Mouse (Mus musculus) lung, embryonic 16.5 days (tissue): ENCODE measurements around the gene Gm44973. TPM values are rescaled to one million over a fixed set of nuclear protein-coding genes. Genes with fewer than 3 reads are reported as not detected.
A peak's percentile ranks its signal among the peaks of the same experiment; 100 is the strongest.

ENCODE experiments used
- ATAC-seq: fragments of 200-750 bp; cut with Nextera tagmentation; 2 replicates; pipeline ENCODE4 v1.8.0; 2017; ENCODE audit warnings: low read depth, mild to moderate bottlenecking, moderate library complexity
- H3K27ac ChIP-seq: fragments of 300-500 bp; sonication (generic); 2 replicates; pipeline ENCODE4 v1.5.1; 2014; ENCODE audit warnings: mild to moderate bottlenecking, control low read depth, low read length
- H3K27me3 ChIP-seq: fragments of 300-500 bp; sonication (generic); 2 replicates; pipeline ENCODE4 v1.6.1; 2014; ENCODE audit warnings: low read depth, low read length, mixed read lengths; ENCODE audit not compliant: control insufficient read depth, insufficient read depth
- H3K36me3 ChIP-seq: fragments of 300-500 bp; sonication (generic); 2 replicates; pipeline ENCODE4 v1.6.1; 2014; ENCODE audit warnings: low read length; ENCODE audit not compliant: control insufficient read depth, insufficient read depth
- H3K4me1 ChIP-seq: fragments of 300-500 bp; sonication (generic); replicated peaks from 2 replicates; pipeline ENCODE4 v1.6.1; 2014; ENCODE audit warnings: low read length, mixed read lengths; ENCODE audit not compliant: control insufficient read depth, insufficient read depth
- H3K4me2 ChIP-seq: fragments of 300-500 bp; sonication (generic); 2 replicates; pipeline ENCODE4 v1.6.1; 2014; ENCODE audit warnings: low read depth, low read length, control low read depth
- H3K4me3 ChIP-seq: fragments of 300-500 bp; sonication (generic); 2 replicates; pipeline ENCODE4 v1.5.1; 2014; ENCODE audit warnings: mild to moderate bottlenecking, low read length, control low read depth
- H3K9ac ChIP-seq: fragments of 300-500 bp; sonication (generic); 2 replicates; pipeline ENCODE4 v1.6.1; 2014; ENCODE audit warnings: low read length, control low read depth
- H3K9me3 ChIP-seq: fragments of 300-500 bp; sonication (generic); 2 replicates; pipeline ENCODE4 v1.6.1; 2016; ENCODE audit warnings: low read length; ENCODE audit not compliant: control insufficient read depth
- WGBS: fragments of 180-500 bp; shearing (Covaris S2); extraction: QIAGEN DNeasy Blood & Tissue Kit; methylation state at CpG from one replicate; pipeline ENCODE4 v1.1.7; 2014; 5-methylcytosine and 5-hydroxymethylcytosine counted together
- polyA plus RNA-seq: library from polyadenylated mRNA; unstranded; fragments of >200 nt; fragmentation: Nextera tagmentation; extraction: Ambion mirVana; gene quantifications from 2 replicates; pipeline ENCODE4 v1.2.1, GENCODE M21; 2015

Gene Gm44973
- polyA plus RNA-seq, 1 experiment from 2014 or later = 1.3 TPM

GRCm38 (mm10) chr7:5029543-5029942, 14.2 kb downstream of the Gm44973 start:
- H3K4me1 ChIP-seq = no peaks in the 10 kb centered on the region
- no peak overlapping the region for H3K4me2 ChIP-seq
- no peak overlapping the region for H3K27ac ChIP-seq
- 93% methylated on average over 22 of the region's 22 CpGs for WGBS
- peaks cover 38% of the 10 kb centered on the region for H3K9me3 ChIP-seq
- peaks cover 68% of the 10 kb centered on the region for H3K36me3 ChIP-seq
- no peak for ATAC-seq
- H3K27me3 ChIP-seq = no peaks in the 10 kb centered on the region
- no peak overlapping the region for H3K9ac ChIP-seq
- no peak overlapping the region for H3K4me3 ChIP-seq

GRCm38 (mm10) chr7:5029946-5030345, 14.7 kb downstream of the Gm44973 start:
- no peak overlapping the region for H3K27ac ChIP-seq
- no peak overlapping the region for H3K9ac ChIP-seq
- no peaks in the 10 kb centered on the region for H3K27me3 ChIP-seq
- no peak for ATAC-seq
- H3K9me3 ChIP-seq = peaks cover 38% of the 10 kb centered on the region
- no peak overlapping the region for H3K4me3 ChIP-seq
- no peak overlapping the region for H3K4me2 ChIP-seq
- peaks cover 72% of the 10 kb centered on the region for H3K36me3 ChIP-seq
- WGBS = 90% methylated on average over 21 of the region's 21 CpGs
- H3K4me1 ChIP-seq = no peaks in the 10 kb centered on the region

GRCm38 (mm10) chr7:5030554-5031275, 15.4 kb downstream of the Gm44973 start:
- Histone ChIP-seq H3K9ac (no peak overlapping the region), H3K4me3 (no peak overlapping the region), H3K27me3 (no peaks in the 10 kb centered on the region), H3K9me3 (peaks cover 41% of the 10 kb centered on the region), H3K27ac (no peak overlapping the region), H3K4me2 (no peak overlapping the region), H3K4me1 (no peaks in the 10 kb centered on the region), H3K36me3 (peaks cover 78% of the 10 kb centered on the region)
- WGBS = 89% methylated on average over 63 of the region's 63 CpGs
- ATAC-seq = no peak

- Histone ChIP-seq H3K27me3 (no peaks in the 10 kb centered on the region), H3K9ac (no peak overlapping the region), H3K4me1 (no peaks in the 10 kb centered on the region), H3K36me3 (peaks cover 84% of the 10 kb centered on the region), H3K9me3 (peaks cover 41% of the 10 kb centered on the region), H3K4me2 (no peak overlapping the region), H3K4me3 (no peak overlapping the region), H3K27ac (no peak overlapping the region)
- no peak for ATAC-seq
- 84% methylated on average over 45 of the region's 46 CpGs for WGBS
Measured at GRCm38 (mm10) chr7:5031496-5031895, 16.2 kb downstream of the Gm44973 start.

- peaks cover 5% of the 10 kb centered on the region; the same call in 1 of the 2 replicates for H3K4me1 ChIP-seq
- H3K4me3 ChIP-seq = no peak within 1 kb of the TSS
- H3K4me2 ChIP-seq = no peak within 1 kb of the TSS
- ATAC-seq = no peak
- no peak within 1 kb of the TSS for H3K9ac ChIP-seq
- peaks cover 40% of the 10 kb centered on the region for H3K9me3 ChIP-seq
- 81% methylated on average over 3 of the region's 3 CpGs for WGBS
- H3K27ac ChIP-seq = no peak within 1 kb of the TSS
- H3K36me3 ChIP-seq = peaks cover 72% of the 10 kb centered on the region
- no peaks in the 10 kb centered on the region for H3K27me3 ChIP-seq
Measured at GRCm38 (mm10) chr7:5033818-5034217, 18.5 kb downstream of the Gm44973 start, which contains the start of gene 4632433K11Rik. 4632433K11Rik (plus strand) TSS chr7:5034118.

GRCm38 (mm10) chr7:5035628-5036027, 20.3 kb downstream of the Gm44973 start:
- ATAC-seq = no peak
- no peaks in the 10 kb centered on the region for H3K27me3 ChIP-seq
- H3K4me2 ChIP-seq = no peak overlapping the region
- H3K27ac ChIP-seq = no peak overlapping the region
- peaks cover 54% of the 10 kb centered on the region for H3K36me3 ChIP-seq
- H3K9me3 ChIP-seq = peaks cover 22% of the 10 kb centered on the region
- H3K4me1 ChIP-seq = peaks cover 12% of the 10 kb centered on the region; the same call in 1 of the 2 replicates
- WGBS = 96% methylated on average over 17 of the region's 17 CpGs
- no peak overlapping the region for H3K4me3 ChIP-seq
- no peak overlapping the region for H3K9ac ChIP-seq

GRCm38 (mm10) chr7:5036136-5036535, 20.8 kb downstream of the Gm44973 start:
- no peak for ATAC-seq
- Histone ChIP-seq H3K4me2 (no peak overlapping the region), H3K4me1 (peaks cover 12% of the 10 kb centered on the region; the same call in 1 of the 2 replicates), H3K9ac (no peak overlapping the region), H3K4me3 (no peak overlapping the region), H3K27ac (no peak overlapping the region), H3K36me3 (peaks cover 49% of the 10 kb centered on the region), H3K9me3 (peaks cover 17% of the 10 kb centered on the region), H3K27me3 (no peaks in the 10 kb centered on the region)
- WGBS = 89% methylated on average over 9 of the region's 9 CpGs

GRCm38 (mm10) chr7:5037026-5037425, 21.7 kb downstream of the Gm44973 start:
- no peak overlapping the region for H3K4me3 ChIP-seq
- peaks cover 12% of the 10 kb centered on the region; the same call in 1 of the 2 replicates for H3K4me1 ChIP-seq
- H3K27ac ChIP-seq = no peak overlapping the region
- peaks cover 8% of the 10 kb centered on the region for H3K9me3 ChIP-seq
- H3K27me3 ChIP-seq = no peaks in the 10 kb centered on the region
- 92% methylated on average over 7 of the region's 7 CpGs for WGBS
- H3K36me3 ChIP-seq = peaks cover 40% of the 10 kb centered on the region
- H3K4me2 ChIP-seq = no peak overlapping the region
- ATAC-seq = no peak
- H3K9ac ChIP-seq = no peak overlapping the region

GRCm38 (mm10) chr7:5037467-5037866, 22.2 kb downstream of the Gm44973 start:
- peaks cover 35% of the 10 kb centered on the region for H3K36me3 ChIP-seq
- peaks cover 12% of the 10 kb centered on the region; the same call in 1 of the 2 replicates for H3K4me1 ChIP-seq
- peak overlapping the region; percentile 97; the same call in 1 of the 2 replicates for H3K27ac ChIP-seq
- H3K9me3 ChIP-seq = peaks cover 5% of the 10 kb centered on the region; the same call in 1 of the 2 replicates
- 86% methylated on average over 8 of the region's 8 CpGs for WGBS
- H3K9ac ChIP-seq = no peak overlapping the region
- peak overlapping the region; percentile 67 for H3K4me2 ChIP-seq
- no peaks in the 10 kb centered on the region for H3K27me3 ChIP-seq
- ATAC-seq = no peak
- peak overlapping the region; percentile 90 for H3K4me3 ChIP-seq
